Mouse (Mus musculus): ENCODE measurements around the gene Trpm8. TPM values are rescaled to one million over a fixed set of nuclear protein-coding genes. Genes with fewer than 3 reads are reported as not detected.

Trpm8 gene
- polyA plus RNA-seq, 1 experiment from 2014 or later = not detected

DNA sequence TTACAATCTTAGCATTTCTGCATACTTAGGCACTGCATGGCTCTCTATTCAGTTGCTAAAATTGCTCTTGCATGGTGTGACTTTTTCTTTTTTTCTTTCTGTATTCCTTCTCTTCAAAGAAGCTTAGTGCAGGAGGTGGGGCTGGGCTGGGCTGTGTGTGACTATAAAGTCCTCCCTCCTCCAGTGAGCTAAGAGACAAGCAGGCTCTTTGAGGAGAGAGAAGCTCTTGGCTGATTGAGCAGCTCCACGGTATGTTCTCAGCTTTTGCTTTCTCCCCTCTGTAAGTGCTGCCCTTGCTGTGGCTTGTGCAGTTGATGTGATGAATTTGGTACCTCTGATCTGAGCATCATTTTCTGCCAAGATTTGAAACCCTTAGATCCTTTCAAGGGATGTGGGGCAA, 29.1 kb downstream of the Trpm8 start:
- H3K4me2 ChIP-seq = no peak overlapping the region
- 58% methylated on average over 1 of the region's 1 CpGs for WGBS
- H3K27me3 ChIP-seq (replicated peaks) = no peaks in the 10 kb centered on the region
- H3K4me3 ChIP-seq = no peak overlapping the region
- H3K4me1 ChIP-seq (replicated peaks) = no peaks in the 10 kb centered on the region
- ATAC-seq (ENCODE audit: insufficient number of reproducible peaks, low FRiP score) = no peak
- peaks cover 72% of the 10 kb centered on the region for H3K9me3 ChIP-seq (replicated peaks)
- H3K27ac ChIP-seq (ENCODE audit: poor library complexity, severe bottlenecking) = no peak overlapping the region
- no peak overlapping the region for H3K9ac ChIP-seq
- H3K36me3 ChIP-seq = no peaks in the 10 kb centered on the region

GRCm38 (mm10) chr1:88307180-88307579, 29.7 kb downstream of the Trpm8 start:
- H3K27ac ChIP-seq (ENCODE audit: poor library complexity, severe bottlenecking) = no peak overlapping the region
- no peak overlapping the region for H3K9ac ChIP-seq
- no peaks in the 10 kb centered on the region for H3K27me3 ChIP-seq (replicated peaks)
- no peak overlapping the region for H3K4me3 ChIP-seq
- H3K9me3 ChIP-seq (replicated peaks) = peaks cover 66% of the 10 kb centered on the region
- no peaks in the 10 kb centered on the region for H3K36me3 ChIP-seq
- no peak for ATAC-seq (ENCODE audit: insufficient number of reproducible peaks, low FRiP score)
- H3K4me1 ChIP-seq (replicated peaks) = no peaks in the 10 kb centered on the region
- 59% methylated on average over 12 of the region's 12 CpGs for WGBS
- H3K4me2 ChIP-seq = no peak overlapping the region

DNA sequence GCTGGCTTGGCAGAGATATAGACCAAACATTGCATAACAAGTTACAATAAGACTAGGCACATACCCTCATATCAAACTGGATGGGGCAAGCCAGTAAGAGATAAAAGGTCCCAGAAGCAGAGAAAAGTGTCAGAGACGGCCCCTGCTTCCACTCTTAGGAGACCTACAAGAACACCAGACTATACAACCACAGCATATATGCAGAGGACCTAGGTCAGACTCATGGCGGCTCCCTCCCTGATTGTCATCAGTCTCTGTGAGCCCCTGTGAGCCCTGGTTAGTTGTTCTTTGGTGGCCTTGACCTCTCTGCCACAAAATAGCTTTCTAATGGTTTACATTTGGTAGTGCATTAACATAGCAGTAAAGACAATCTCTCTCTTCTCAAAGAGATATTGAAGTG, 31.6 kb downstream of the Trpm8 start:
- H3K9me3 ChIP-seq (replicated peaks) = peaks cover 53% of the 10 kb centered on the region
- ATAC-seq (ENCODE audit: insufficient number of reproducible peaks, low FRiP score) = no peak; the same call in 1 of the 2 replicates
- no peak overlapping the region for H3K27ac ChIP-seq (ENCODE audit: poor library complexity, severe bottlenecking)
- H3K4me2 ChIP-seq = no peak overlapping the region
- H3K36me3 ChIP-seq = no peaks in the 10 kb centered on the region
- WGBS = 43% methylated on average over 2 of the region's 2 CpGs
- H3K4me1 ChIP-seq (replicated peaks) = no peaks in the 10 kb centered on the region
- no peak overlapping the region for H3K9ac ChIP-seq
- no peaks in the 10 kb centered on the region for H3K27me3 ChIP-seq (replicated peaks)
- H3K4me3 ChIP-seq = no peak overlapping the region

DNA sequence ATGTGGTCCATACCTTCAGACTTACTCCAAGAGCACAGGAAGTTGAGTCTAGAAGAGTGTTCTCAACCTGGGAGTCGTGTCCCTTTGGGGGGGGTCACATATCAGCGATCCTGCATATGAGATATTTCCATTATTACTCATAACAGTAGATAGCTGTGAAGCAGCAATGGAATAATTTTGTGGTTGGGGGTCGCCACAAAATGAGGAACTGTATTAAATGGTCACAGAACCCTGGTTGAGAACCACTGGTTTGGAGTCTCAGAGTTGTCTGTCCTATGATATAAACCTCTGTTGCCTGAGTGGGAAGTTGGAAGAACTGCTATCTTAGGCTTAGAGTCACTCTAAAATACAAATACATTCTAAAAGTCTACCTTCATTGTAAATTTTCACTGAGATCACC, 32.4 kb downstream of the Trpm8 start:
- WGBS = 42% methylated on average over 3 of the region's 3 CpGs
- no peaks in the 10 kb centered on the region for H3K27me3 ChIP-seq (replicated peaks)
- H3K4me1 ChIP-seq (replicated peaks) = no peaks in the 10 kb centered on the region
- H3K4me2 ChIP-seq = no peak overlapping the region
- no peak overlapping the region for H3K9ac ChIP-seq
- no peaks in the 10 kb centered on the region for H3K36me3 ChIP-seq
- no peak overlapping the region for H3K4me3 ChIP-seq
- H3K9me3 ChIP-seq (replicated peaks) = peaks cover 45% of the 10 kb centered on the region
- H3K27ac ChIP-seq (ENCODE audit: poor library complexity, severe bottlenecking) = no peak overlapping the region
- peak; percentile 34 for ATAC-seq (ENCODE audit: insufficient number of reproducible peaks, low FRiP score)

GRCm38 (mm10) chr1:88310349-88310748, 32.9 kb downstream of the Trpm8 start:
- no peak overlapping the region for H3K4me3 ChIP-seq
- H3K9me3 ChIP-seq (replicated peaks) = peaks cover 41% of the 10 kb centered on the region
- no peaks in the 10 kb centered on the region for H3K36me3 ChIP-seq
- H3K4me2 ChIP-seq = no peak overlapping the region
- no peaks in the 10 kb centered on the region for H3K4me1 ChIP-seq (replicated peaks)
- WGBS = 59% methylated on average over 3 of the region's 3 CpGs
- H3K9ac ChIP-seq = no peak overlapping the region
- H3K27me3 ChIP-seq (replicated peaks) = no peaks in the 10 kb centered on the region
- ATAC-seq (ENCODE audit: insufficient number of reproducible peaks, low FRiP score) = no peak
- no peak overlapping the region for H3K27ac ChIP-seq (ENCODE audit: poor library complexity, severe bottlenecking)

DNA sequence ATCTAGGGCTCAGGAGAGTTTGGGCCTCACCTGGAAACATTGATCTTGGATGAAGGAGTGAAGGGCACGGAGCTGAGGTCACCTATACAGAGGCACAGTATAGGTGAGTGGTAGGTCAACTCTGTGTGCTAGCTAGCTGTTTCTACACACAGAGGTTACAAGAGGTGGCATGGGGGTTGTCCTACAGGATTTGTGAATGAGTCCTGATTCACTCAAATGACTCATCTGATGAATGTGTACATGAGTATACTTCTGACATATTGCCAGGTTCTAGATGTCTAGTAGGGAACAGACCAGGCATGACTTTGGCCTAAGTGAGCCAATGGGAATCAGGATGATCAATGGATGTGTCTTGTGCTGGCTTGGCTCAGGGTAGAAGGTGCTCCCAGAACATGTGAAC, 39.8 kb downstream of the Trpm8 start:
- H3K27me3 ChIP-seq (replicated peaks) = no peaks in the 10 kb centered on the region
- ATAC-seq (ENCODE audit: insufficient number of reproducible peaks, low FRiP score) = no peak
- WGBS = 90% methylated on average over 1 of the region's 1 CpGs
- no peaks in the 10 kb centered on the region for H3K36me3 ChIP-seq
- H3K27ac ChIP-seq (ENCODE audit: poor library complexity, severe bottlenecking) = no peak overlapping the region
- no peaks in the 10 kb centered on the region for H3K9me3 ChIP-seq (replicated peaks)
- H3K9ac ChIP-seq = no peak overlapping the region
- no peak overlapping the region for H3K4me2 ChIP-seq
- no peak overlapping the region for H3K4me3 ChIP-seq
- H3K4me1 ChIP-seq (replicated peaks) = no peaks in the 10 kb centered on the region

GRCm38 (mm10) chr1:88318531-88319060, 41.1 kb downstream of the Trpm8 start:
- H3K9ac ChIP-seq = no peak overlapping the region
- no peak overlapping the region for H3K4me2 ChIP-seq
- no peaks in the 10 kb centered on the region for H3K36me3 ChIP-seq
- no peak for ATAC-seq (ENCODE audit: insufficient number of reproducible peaks, low FRiP score)
- H3K27me3 ChIP-seq (replicated peaks) = no peaks in the 10 kb centered on the region
- 70% methylated on average over 6 of the region's 6 CpGs for WGBS
- H3K4me3 ChIP-seq = no peak overlapping the region
- H3K27ac ChIP-seq (ENCODE audit: poor library complexity, severe bottlenecking) = no peak overlapping the region
- no peaks in the 10 kb centered on the region for H3K9me3 ChIP-seq (replicated peaks)
- H3K4me1 ChIP-seq (replicated peaks) = no peaks in the 10 kb centered on the region

DNA sequence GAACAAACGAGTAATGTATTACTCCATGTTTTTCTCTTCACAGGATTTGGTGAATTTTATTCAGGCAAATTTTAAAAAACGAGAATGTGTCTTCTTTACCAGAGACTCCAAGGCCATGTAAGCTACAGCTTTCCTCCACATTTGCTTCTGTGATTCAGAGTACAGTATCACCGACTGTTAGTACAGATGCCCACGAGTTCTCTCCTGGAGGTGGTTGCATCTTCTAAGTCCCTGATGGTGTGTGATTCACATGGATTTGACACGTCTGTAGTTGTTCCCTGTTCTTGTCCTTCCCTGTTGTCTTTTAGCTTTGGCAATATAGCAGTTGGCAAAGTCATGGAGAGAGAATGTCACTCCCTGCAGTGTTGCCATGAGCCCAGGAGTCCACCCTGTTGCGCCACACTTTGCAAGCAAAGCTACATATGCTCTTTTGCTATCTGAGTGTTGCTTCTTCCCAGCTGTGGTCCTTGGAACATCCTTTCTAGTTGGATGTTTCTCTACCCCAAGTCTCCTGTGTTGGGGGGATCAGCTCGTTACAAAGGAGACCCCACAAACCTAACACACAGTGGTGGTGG, 43.4 kb downstream of the Trpm8 start:
- no peak for ATAC-seq (ENCODE audit: insufficient number of reproducible peaks, low FRiP score)
- H3K36me3 ChIP-seq = no peaks in the 10 kb centered on the region
- no peaks in the 10 kb centered on the region for H3K9me3 ChIP-seq (replicated peaks)
- 67% methylated on average over 7 of the region's 7 CpGs for WGBS
- no peaks in the 10 kb centered on the region for H3K27me3 ChIP-seq (replicated peaks)
- H3K4me3 ChIP-seq = no peak overlapping the region
- no peak overlapping the region for H3K9ac ChIP-seq
- no peak overlapping the region for H3K27ac ChIP-seq (ENCODE audit: poor library complexity, severe bottlenecking)
- H3K4me1 ChIP-seq (replicated peaks) = no peaks in the 10 kb centered on the region
- no peak overlapping the region for H3K4me2 ChIP-seq

GRCm38 (mm10) chr1:88322146-88322545, 44.7 kb downstream of the Trpm8 start:
- no peaks in the 10 kb centered on the region for H3K4me1 ChIP-seq (replicated peaks)
- ATAC-seq (ENCODE audit: insufficient number of reproducible peaks, low FRiP score) = no peak

GRCm38 (mm10) chr1:88323101-88323500, 45.6 kb downstream of the Trpm8 start:
- no peaks in the 10 kb centered on the region for H3K36me3 ChIP-seq
- no peak overlapping the region for H3K4me3 ChIP-seq
- no peak overlapping the region for H3K4me2 ChIP-seq
- no peaks in the 10 kb centered on the region for H3K4me1 ChIP-seq (replicated peaks)
- H3K27me3 ChIP-seq (replicated peaks) = peaks cover 4% of the 10 kb centered on the region; the same call in 1 of the 2 replicates
- 66% methylated on average over 3 of the region's 3 CpGs for WGBS
- ATAC-seq (ENCODE audit: insufficient number of reproducible peaks, low FRiP score) = no peak
- H3K27ac ChIP-seq (ENCODE audit: poor library complexity, severe bottlenecking) = no peak overlapping the region
- H3K9ac ChIP-seq = no peak overlapping the region
- H3K9me3 ChIP-seq (replicated peaks) = no peaks in the 10 kb centered on the region

More at GRCm38 (mm10) chr1:88322146-88322545, 44.7 kb downstream of the Trpm8 start:
- no peak overlapping the region for H3K27ac ChIP-seq (ENCODE audit: poor library complexity, severe bottlenecking)
- no peak overlapping the region for H3K4me3 ChIP-seq
- H3K27me3 ChIP-seq (replicated peaks) = peaks cover 4% of the 10 kb centered on the region; the same call in 1 of the 2 replicates
- H3K4me2 ChIP-seq = no peak overlapping the region
- no peak overlapping the region for H3K9ac ChIP-seq
- H3K9me3 ChIP-seq (replicated peaks) = no peaks in the 10 kb centered on the region
- no peaks in the 10 kb centered on the region for H3K36me3 ChIP-seq

DNA sequence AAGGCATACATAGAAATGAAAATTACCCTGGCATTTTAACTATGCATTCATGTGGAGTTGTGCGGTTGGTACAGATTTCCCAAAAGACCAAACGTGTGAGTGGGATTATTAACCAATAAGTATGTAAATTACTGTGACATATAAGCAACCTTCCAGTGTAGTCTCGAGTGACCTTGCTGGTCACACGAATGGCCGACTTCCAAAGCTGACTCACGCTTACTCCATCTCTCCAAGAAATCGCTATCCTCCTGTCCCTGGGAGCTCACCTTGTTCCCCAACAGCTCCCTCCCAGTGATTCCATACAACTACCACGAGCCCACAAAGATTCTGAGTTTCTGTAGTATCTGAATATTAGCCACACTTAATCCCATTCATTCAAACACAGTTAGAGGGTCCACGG, 62.0 kb downstream of the Trpm8 start:
- H3K36me3 ChIP-seq = no peaks in the 10 kb centered on the region
- H3K27me3 ChIP-seq (replicated peaks) = 0 out of 2 replicates have a peak, but pooled peaks cover 2% of the 10 kb centered on the region
- no peak overlapping the region for H3K4me2 ChIP-seq
- 77% methylated on average over 9 of the region's 9 CpGs for WGBS
- H3K4me1 ChIP-seq (replicated peaks) = no peaks in the 10 kb centered on the region
- no peaks in the 10 kb centered on the region for H3K9me3 ChIP-seq (replicated peaks)
- H3K9ac ChIP-seq = no peak overlapping the region
- H3K4me3 ChIP-seq = no peak overlapping the region
- no peak overlapping the region for H3K27ac ChIP-seq (ENCODE audit: poor library complexity, severe bottlenecking)
- ATAC-seq (ENCODE audit: insufficient number of reproducible peaks, low FRiP score) = no peak

GRCm38 (mm10) chr1:88342615-88343014, 65.2 kb downstream of the Trpm8 start:
- Histone ChIP-seq H3K9me3 (replicated peaks) (no peaks in the 10 kb centered on the region), H3K4me1 (replicated peaks) (no peaks in the 10 kb centered on the region), H3K36me3 (no peaks in the 10 kb centered on the region), H3K9ac (no peak overlapping the region), H3K4me2 (no peak overlapping the region), H3K27me3 (replicated peaks) (no peaks in the 10 kb centered on the region), H3K27ac (ENCODE audit: poor library complexity, severe bottlenecking) (no peak overlapping the region), H3K4me3 (no peak overlapping the region)
- ATAC-seq (ENCODE audit: insufficient number of reproducible peaks, low FRiP score) = no peak
- 80% methylated on average over 3 of the region's 3 CpGs for WGBS
